Mouse (Mus musculus): ENCODE data around the gene Vav3.
"Not testable (repeated sequence)": the region's sequence is repeated elsewhere in the genome, so short reads cannot be mapped to it uniquely, and the experiment has no call there.

The Vav3 gene

GRCm38 (mm10) chr3:109446903-109447302, 106.5 kb downstream of the Vav3 start:
- DNase-seq, result no peak

- DNase-seq, result not testable (repeated sequence)
Measured at GRCm38 (mm10) chr3:109448249-109448648, 107.8 kb downstream of the Vav3 start.

GRCm38 (mm10) chr3:109451966-109452365, 111.5 kb downstream of the Vav3 start:
- DNase-seq, result no peak

GRCm38 (mm10) chr3:109454633-109455032, 114.2 kb downstream of the Vav3 start:
- DNase-seq, result no peak

- DNase-seq, result no peak
Measured at GRCm38 (mm10) chr3:109456340-109456739, 115.9 kb downstream of the Vav3 start.

- DNase-seq, result no peak
Measured at GRCm38 (mm10) chr3:109463684-109464083, 123.2 kb downstream of the Vav3 start.

GRCm38 (mm10) chr3:109464600-109464999, 124.1 kb downstream of the Vav3 start:
- DNase-seq, result no peak

- DNase-seq, result no peak
Measured at GRCm38 (mm10) chr3:109466541-109466940, 126.1 kb downstream of the Vav3 start.

GRCm38 (mm10) chr3:109467288-109467687, 126.8 kb downstream of the Vav3 start:
- DNase-seq, result peak; percentile 22

- DNase-seq, result peak; percentile 46
Measured at GRCm38 (mm10) chr3:109469465-109469864, 129.0 kb downstream of the Vav3 start.

GRCm38 (mm10) chr3:109470651-109471255, 130.3 kb downstream of the Vav3 start:
- no peak for DNase-seq

- DNase-seq, result peak; percentile 35
Measured at GRCm38 (mm10) chr3:109476521-109476920, 136.1 kb downstream of the Vav3 start.

- DNase-seq, result no peak
Measured at GRCm38 (mm10) chr3:109478297-109478696, 137.8 kb downstream of the Vav3 start.

- DNase-seq, result peak; percentile 35
Measured at GRCm38 (mm10) chr3:109480625-109481024, 140.2 kb downstream of the Vav3 start.

- no peak for DNase-seq
Measured at GRCm38 (mm10) chr3:109486786-109487185, 146.3 kb downstream of the Vav3 start.

GRCm38 (mm10) chr3:109487823-109488222, 147.4 kb downstream of the Vav3 start:
- no peak for DNase-seq

- no peak for DNase-seq
Measured at GRCm38 (mm10) chr3:109488750-109489171, 148.3 kb downstream of the Vav3 start.

- no peak for DNase-seq
Measured at GRCm38 (mm10) chr3:109490561-109491296, 150.3 kb downstream of the Vav3 start.

- peak; percentile 83 for DNase-seq
Measured at GRCm38 (mm10) chr3:109491568-109491967, 151.1 kb downstream of the Vav3 start.

- DNase-seq, result no peak
Measured at GRCm38 (mm10) chr3:109496461-109496860, 156.0 kb downstream of the Vav3 start.

GRCm38 (mm10) chr3:109497074-109497473, 156.6 kb downstream of the Vav3 start:
- DNase-seq, result no peak

- DNase-seq, result no peak
Measured at GRCm38 (mm10) chr3:109499861-109500456, 159.5 kb downstream of the Vav3 start.

GRCm38 (mm10) chr3:109509784-109510183, 169.3 kb downstream of the Vav3 start:
- no peak for DNase-seq

- DNase-seq, result no peak
Measured at GRCm38 (mm10) chr3:109511849-109512248, 171.4 kb downstream of the Vav3 start.

Measured in kidney, postnatal 10 days (tissue).